Mouse (Mus musculus) c-Kit-negative CD71-positive TER-119-positive erythroid progenitor cells, embryonic 14.5 days (primary cell): ENCODE results near the gene Flna.
"Not testable (repeated sequence)": the region's sequence is repeated elsewhere in the genome, so short reads cannot be mapped to it uniquely, and the experiment has no call there.

Experiments
- DNase-seq: peaks from one replicate; pipeline ENCODE4 v3.0.0-alpha.2; 2013; ENCODE audit warnings: low read depth, low spot score

Flna gene

DNA sequence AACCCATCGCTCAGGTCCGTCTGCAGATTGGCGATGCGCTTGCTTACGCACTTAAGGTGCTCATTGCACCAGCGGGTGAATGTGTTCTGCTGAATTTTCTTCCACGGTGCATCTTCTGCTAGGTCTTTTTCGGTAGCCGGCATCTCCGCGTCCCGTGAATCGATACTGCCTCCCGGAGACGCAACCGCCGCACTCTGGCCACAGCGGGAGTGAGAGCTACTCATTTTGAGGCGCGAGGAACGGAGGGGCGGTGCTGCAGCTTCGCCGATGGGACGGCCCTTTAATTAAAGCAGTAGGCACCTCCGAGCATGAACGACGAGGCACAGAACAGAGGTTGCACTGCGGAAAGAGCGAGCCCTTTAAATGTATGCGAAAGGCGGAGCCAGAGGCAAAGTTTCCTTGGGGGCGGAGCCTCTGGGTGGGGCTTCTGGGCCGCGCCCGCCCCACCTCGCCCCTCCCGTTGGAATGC is 3.4 kb downstream of the Flna start:
- peak; percentile 54 for DNase-seq

DNA sequence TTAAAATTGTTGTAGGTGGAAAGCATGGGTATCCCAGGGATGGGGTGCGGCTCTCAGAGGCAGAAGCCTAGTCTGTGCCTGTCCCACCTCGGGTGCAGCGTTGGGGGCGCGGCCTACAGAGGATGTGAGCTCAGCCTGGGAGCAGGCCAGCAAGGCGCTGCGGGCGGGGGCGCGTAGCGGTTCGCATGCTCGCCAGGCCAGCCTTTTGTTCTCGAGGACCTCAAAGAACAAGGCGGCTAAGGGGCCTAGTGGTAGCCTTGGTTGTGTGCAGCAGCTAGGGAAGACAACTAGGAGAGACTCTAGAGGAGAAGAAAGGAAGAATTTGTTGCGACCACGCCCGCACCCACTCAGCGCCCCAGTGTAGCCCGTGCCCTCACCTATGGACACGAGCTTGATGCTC is 3.9 kb downstream of the Flna start:
- DNase-seq: no peak

DNA sequence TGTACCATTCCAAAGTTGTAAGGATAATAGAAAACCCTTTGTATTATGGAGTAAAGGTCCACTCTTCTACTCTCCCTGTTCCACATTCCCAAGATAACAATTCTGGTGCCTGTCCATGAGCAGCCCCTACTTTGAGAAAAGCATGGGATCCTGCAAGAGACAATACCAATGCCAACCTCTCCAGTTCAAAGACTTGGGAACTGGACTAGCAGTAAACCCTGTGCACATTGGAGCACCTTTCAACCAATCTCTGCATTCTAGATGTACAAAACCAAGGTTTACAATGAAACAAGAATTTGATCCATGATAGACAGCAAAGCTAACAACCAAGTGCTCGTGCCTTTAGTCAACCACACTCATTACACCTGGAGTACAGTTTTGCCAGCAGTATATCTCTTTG is 4.5 kb downstream of the Flna start:
- DNase-seq: no peak

DNA sequence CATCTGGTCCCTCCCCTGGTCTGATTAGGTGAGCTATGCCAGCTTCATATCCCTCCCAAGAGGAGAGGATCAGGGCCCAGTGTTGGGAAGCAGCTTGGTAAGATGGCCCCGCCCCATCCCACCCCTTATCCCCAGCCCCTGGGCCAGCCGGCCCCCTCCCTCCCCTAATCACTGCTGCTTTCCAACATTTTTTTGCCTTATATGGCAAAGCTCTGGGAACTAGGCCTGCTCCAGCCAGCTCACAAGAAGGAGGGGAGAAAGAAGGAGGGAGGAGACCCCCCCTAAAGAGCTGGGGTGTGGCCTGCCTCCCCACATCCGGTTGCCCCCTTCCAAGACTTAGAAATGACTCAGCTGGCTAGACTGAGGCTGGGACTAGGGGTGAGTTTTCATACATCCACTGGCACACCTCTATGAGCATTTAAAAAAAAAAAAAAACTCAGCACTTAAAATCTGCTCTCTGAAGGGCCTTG is 5.0 kb downstream of the Flna start:
- DNase-seq: no peak

DNA sequence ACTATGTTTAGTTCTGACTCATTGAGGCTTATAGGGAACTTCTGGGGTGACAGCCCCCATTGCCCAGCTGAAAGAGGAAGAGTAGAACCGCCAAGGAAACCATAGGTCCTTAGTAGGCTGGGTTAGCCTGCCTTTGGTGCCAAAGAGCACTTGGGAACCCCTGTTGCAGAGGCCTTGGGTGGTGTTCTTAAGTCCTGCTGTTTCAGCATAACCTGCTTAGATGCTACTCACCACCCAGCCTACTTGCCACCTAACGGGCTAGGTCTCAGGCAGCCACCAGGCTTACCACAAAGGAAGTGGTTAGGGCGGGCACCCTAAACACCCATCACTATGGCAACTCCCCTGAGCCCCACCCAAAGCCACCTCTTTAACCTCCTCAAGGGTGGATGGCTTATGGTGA is 5.8 kb downstream of the Flna start:
- DNase-seq: peak; percentile 42

DNA sequence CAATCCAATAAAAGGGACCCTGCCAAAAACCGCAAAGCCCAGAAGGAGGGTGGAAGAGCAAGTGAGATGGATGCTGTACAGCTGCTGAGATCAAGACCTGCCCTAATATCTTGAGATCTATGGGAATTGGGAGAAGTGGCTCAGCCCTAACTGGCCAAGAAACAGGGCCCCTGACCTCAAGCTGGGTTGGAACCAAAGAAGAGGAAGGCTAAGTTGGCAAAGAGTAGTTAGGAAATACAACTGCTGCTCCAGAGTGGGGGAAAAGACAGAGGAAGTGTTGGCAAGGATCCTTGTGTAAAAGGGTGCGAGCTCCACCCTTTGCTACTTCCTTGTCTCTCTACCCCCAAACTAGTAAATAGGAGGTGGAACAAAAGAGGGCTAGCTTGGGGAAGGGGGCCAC is 6.2 kb downstream of the Flna start:
- DNase-seq: no peak

DNA sequence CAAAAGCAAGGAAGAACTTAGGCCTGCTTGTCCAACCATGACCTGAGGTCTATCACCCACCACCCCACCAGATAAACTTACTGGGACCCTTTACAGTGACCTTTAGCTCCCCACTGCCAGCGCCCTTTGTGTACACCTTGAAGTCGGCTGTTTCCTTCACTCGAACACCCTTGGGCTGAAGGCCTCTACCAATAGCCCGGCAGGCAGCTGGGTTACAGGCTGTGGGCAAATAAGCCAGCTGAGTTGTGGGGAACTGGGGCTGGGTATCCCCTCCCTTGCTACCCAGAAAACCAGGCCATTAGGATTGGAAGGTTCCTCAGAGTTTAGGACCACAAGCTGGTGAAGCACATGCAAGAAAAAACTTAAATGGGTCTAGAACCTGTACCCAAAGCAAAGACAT is 9.3 kb downstream of the Flna start:
- DNase-seq: no peak

DNA sequence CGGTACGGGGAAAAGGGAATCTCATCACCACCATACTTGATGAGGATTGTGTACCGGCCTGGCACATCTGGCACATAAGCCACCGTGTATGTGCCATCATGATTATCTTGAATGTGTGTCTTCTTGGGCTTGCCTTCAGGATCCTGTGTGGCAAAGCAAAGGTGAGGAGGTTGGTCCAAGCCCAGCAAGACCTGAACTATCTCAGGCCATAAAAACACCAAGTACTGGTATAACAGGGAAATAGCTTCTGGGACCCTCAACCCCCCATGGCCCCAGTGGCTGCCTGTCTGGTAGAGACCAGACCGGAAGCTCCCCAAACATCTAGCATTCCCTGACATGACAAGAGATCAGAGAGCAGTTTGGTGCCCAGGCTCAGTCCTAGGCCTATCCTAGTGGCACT is 16.4 kb downstream of the Flna start:
- DNase-seq: no peak

DNA sequence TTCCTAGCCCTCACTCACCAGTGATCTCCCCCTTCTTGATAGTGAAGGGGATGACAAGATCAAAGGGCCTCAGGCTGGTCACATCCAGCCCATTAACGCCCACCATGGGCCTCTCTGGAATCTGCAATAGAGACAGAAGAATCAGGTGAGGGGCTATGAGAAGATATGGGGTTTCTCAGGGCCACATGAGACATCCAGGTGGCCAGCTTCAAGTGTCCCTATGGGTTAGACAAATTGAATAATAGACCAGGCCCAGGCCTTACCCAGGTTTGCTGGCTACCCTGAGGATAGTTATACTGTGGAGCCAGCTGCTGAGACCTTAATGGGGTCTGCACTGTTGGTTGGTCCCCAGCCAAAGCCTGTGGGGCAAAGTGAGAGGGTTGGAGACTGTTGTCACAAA is 19.6 kb downstream of the Flna start:
- DNase-seq: no peak

DNA sequence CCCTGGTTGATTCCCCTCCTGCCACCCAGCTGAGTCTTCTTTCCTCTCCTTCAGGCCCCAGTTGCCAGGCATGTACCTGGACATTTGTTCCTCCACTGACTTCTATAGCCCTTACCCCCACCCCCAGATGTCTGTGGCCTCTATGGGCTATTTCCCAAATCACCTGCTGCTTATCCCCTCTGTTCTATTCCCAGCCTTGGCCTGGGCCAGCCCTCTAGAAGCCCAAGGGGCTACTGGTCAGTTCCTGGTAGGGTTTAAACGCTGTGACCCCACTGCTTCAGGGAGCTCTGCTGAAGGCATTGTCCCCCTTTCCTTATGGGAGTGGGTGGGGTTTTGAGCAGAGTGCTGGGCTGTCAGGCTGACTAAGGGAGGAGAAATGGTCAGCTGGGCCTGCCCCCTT is 29.5 kb downstream of the Flna start:
- DNase-seq: not testable (repeated sequence)

DNA sequence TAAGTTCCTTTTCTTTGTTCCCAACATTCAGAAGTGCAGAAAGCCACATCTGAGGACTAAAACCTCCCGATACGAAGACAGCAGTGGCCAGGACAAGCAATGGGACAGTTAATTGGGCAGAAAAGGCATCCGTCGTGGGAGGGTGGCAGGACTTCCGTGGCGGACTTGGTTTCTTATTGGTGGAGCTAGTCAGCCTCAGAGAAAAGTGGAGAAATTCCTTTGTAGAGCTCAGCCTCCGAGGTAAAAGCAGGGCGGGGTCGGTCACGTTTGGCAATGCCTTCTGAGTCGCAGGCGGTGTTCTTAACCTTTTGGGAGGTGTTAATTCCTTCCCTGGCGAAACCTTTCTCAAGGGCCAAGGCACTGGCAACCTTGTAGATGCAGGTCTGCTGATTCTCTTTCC is 30.2 kb downstream of the Flna start:
- no peak for DNase-seq

DNA sequence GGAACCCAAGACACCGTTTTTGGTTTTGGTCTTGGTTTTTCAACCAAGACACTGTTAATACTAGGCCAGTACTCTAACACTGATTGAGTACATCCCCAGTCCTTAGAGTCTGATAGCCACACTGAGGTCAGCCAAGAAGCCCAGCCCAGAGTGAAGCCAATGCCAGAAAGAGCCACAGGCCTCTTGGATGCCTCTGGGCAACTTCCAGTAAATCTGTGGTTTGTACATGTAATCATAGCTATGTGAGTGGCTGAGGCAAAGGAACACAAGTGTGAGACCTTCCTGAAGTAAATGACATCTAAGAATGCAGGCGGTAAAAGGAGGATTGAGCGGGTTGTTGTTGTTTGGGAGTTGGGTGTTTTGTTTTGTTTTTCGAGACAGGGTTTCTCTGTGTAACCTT is 31.1 kb downstream of the Flna start:
- no peak for DNase-seq

DNA sequence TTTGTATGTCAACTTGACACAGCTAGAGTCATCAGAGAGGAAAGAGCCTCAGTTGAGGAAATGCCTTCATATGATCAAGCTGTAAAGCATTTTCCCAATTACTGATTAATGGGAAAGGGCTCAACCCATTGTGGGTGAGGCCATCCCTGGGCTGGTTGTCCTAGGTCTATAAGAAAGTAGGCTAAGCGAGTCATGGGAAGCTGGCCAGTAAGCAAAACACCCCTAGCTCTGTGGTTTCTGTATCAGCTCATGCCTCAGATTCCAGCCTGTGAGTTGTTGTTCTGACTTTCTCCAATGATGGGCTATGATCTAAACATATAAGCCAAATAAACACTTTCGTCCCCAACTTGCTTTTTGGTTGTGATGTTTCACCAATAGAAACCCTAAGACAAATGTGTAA is 46.1 kb downstream of the Flna start:
- no peak for DNase-seq

DNA sequence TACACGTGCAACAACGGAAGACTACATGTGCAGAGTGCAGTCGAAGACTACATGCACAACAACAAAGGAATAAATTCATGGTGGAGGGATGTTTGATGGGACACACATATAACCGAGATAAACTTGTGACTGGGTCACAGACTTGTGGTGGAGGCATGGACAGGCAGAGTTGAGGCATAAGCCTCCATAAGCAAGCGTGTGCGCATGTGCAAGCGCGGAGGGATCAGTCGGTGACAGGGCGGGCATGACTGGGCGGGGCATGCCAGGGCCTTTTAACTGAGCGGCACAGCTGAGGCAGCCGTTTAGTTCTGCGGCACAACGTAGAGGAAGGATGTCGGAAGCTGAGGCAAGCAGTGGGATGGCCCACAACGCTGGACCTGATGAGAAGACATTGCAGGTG is 72.7 kb downstream of the Flna start, which contains the start of gene Tktl1:
Gene Tktl1 (plus strand): TSS at position 301 of the 400 bp plus-strand sequence.
- DNase-seq: no peak
